Mouse (Mus musculus): ENCODE data around the gene Iqschfp.

- no peak for TF ChIP-seq CTCF (IDR thresholded peaks at IDR 0.05; ENCODE audit: extremely low read depth, insufficient read depth, low read length)
- TF ChIP-seq POLR2A (IDR thresholded peaks at IDR 0.05; ENCODE audit: extremely low read depth, insufficient read depth, low read length): 0 out of 2 replicates have a peak, but pooled peaks have one; percentile 15
These were observed 710.9 kb downstream of the Iqschfp start for GRCm38 (mm10) chr3:68602891-68603290.

Measured in cortical plate, adult 2 months (tissue).